Mouse (Mus musculus): ENCODE results near the gene Gm13288. TPM values are rescaled to one million over a fixed set of nuclear protein-coding genes. Genes with fewer than 3 reads are reported as not detected.
"Not testable (repeated sequence)": the region's sequence is repeated elsewhere in the genome, so short reads cannot be mapped to it uniquely, and the experiment has no call there.

The Gm13288 gene
- polyA plus RNA-seq (2012; rRNA removed): not detected in 2 replicates

DNA sequence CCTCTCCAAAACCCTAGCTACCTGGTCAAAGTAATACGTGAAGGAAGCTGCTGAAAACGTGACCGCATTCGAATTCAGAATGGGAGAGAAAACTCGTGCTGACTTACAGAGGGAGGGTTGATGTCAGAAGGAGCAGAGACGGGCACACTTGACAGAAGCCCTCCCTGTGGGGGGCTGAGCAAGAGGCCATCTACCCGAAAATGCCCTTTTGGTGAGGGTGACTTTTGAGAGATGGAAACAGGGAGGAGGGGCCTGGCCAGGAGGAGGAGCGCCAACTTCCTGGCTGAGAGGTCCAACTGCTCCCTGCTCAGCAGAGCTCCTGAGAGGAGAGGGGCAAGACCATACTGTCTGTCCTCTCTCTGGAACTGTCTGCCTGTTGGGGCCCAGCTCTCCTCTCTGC lies at the start of gene Gm13288:
Gene Gm13288, plus strand, starts transcription at position 301 of the 400 bp plus-strand sequence.
- not testable (repeated sequence) for DNase-seq; H3K27me3 ChIP-seq (ENCODE audit: control insufficient read depth, insufficient read depth, low read length); H3K4me1 ChIP-seq (replicated peaks; ENCODE audit: control insufficient read depth, insufficient read depth, low read length); H3K27ac ChIP-seq (ENCODE audit: control insufficient read depth, insufficient read depth, low read length); H3K36me3 ChIP-seq (ENCODE audit: control insufficient read depth, insufficient read depth, low read length)
- no CpG with 5 or more reads among the region's 8 CpGs for WGBS
- peak within 1 kb of the TSS; percentile 51 for H3K4me3 ChIP-seq (ENCODE audit: control insufficient read depth, insufficient read depth, low read length)

GRCm38 (mm10) chr4:88756581-88757513 lies 48.5 kb upstream of the Gm13288 start:
- peak overlapping the region; percentile 58 for H3K4me3 ChIP-seq (ENCODE audit: control insufficient read depth, insufficient read depth, low read length)
- 7% methylated on average over 29 of the region's 31 CpGs for whole genome bisulfite sequencing
- DNase-seq: peak; percentile 25

DNA sequence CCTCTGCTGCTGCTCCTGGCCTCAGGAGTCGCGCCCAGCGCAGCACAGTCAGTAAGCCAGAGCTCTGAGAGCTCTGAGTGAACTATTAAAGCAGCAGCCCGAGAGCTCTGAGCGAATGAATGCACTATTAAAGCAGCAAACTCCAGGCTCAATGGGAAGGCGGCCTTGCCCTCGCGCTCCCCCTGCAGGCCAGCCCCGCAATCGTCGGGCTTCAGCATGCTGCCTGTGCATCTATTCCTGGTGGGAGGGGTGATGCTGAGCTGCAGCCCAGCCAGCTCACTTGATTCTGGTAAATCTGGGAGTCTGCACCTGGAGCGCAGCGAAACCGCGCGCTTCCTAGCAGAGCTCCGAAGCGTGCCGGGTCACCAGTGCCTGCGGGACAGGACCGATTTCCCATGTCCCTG lies 47.7 kb upstream of the Gm13288 start:
- WGBS: 0% methylated on average over 21 of the region's 21 CpGs
- peak; percentile 92 for DNase-seq

More at GRCm38 (mm10) chr4:88756581-88757513, 48.5 kb upstream of the Gm13288 start:
- H3K27ac ChIP-seq (ENCODE audit: control insufficient read depth, insufficient read depth, low read length): peak overlapping the region; percentile 69
- not testable (repeated sequence) for H3K36me3 ChIP-seq (ENCODE audit: control insufficient read depth, insufficient read depth, low read length); H3K27me3 ChIP-seq (ENCODE audit: control insufficient read depth, insufficient read depth, low read length); H3K4me1 ChIP-seq (replicated peaks; ENCODE audit: control insufficient read depth, insufficient read depth, low read length)
- TF ChIP-seq POLR2A (IDR thresholded peaks at IDR 0.05; ENCODE audit: control insufficient read depth, extremely low read depth, insufficient read depth, low read length, poor library complexity): peak; percentile 14; the same call in 1 of the 2 replicates

DNA sequence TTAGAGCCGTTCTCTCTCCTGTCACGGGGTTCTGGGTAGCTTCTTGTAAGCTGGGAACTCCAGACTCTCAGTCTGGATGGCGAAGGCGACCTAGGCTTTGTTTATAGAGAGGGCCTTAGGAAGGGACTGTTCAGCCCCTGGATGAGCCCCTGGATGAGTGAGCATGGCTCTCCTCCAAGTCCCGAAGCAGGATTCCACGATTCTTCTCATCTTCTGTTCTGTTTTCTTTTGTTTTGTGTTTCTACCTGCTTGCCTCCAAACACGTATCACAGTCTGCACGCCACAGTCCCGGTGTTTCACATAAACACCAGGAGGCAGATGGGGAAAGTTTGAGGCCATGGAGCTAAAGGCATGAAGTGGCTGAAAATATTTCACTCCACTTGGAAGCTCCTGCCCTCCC lies 46.6 kb upstream of the Gm13288 start:
- WGBS: 96% methylated on average over 9 of the region's 9 CpGs
- H3K4me1 ChIP-seq (replicated peaks; ENCODE audit: control insufficient read depth, insufficient read depth, low read length); H3K36me3 ChIP-seq (ENCODE audit: control insufficient read depth, insufficient read depth, low read length); H3K4me3 ChIP-seq (ENCODE audit: control insufficient read depth, insufficient read depth, low read length); H3K27ac ChIP-seq (ENCODE audit: control insufficient read depth, insufficient read depth, low read length); H3K27me3 ChIP-seq (ENCODE audit: control insufficient read depth, insufficient read depth, low read length); DNase-seq: not testable (repeated sequence)

More for the DNA sequence above, 47.7 kb upstream of the Gm13288 start:
- peak overlapping the region; percentile 58 for H3K4me3 ChIP-seq (ENCODE audit: control insufficient read depth, insufficient read depth, low read length)
- TF ChIP-seq CTCF (IDR thresholded peaks at IDR 0.05; ENCODE audit: borderline replicate concordance, control insufficient read depth, extremely low read depth, insufficient read depth, low read length, poor library complexity): peak; percentile 53
- not testable (repeated sequence) for H3K4me1 ChIP-seq (replicated peaks; ENCODE audit: control insufficient read depth, insufficient read depth, low read length); H3K27me3 ChIP-seq (ENCODE audit: control insufficient read depth, insufficient read depth, low read length); H3K36me3 ChIP-seq (ENCODE audit: control insufficient read depth, insufficient read depth, low read length); H3K27ac ChIP-seq (ENCODE audit: control insufficient read depth, insufficient read depth, low read length)

- not testable (repeated sequence) for H3K27ac ChIP-seq (ENCODE audit: control insufficient read depth, insufficient read depth, low read length)
- H3K4me3 ChIP-seq (ENCODE audit: control insufficient read depth, insufficient read depth, low read length): peak within 1 kb of the TSS; percentile 86
- DNase-seq: peak; percentile 52
Measured at GRCm38 (mm10) chr4:88759610-88760268, 45.6 kb upstream of the Gm13288 start, which contains the start of gene Gm13283. TSS of gene Gm13283 (plus strand) at chr4:88760119.

GRCm38 (mm10) chr4:88760431-88760830 lies 44.9 kb upstream of the Gm13288 start:
- H3K27ac ChIP-seq (ENCODE audit: control insufficient read depth, insufficient read depth, low read length); H3K36me3 ChIP-seq (ENCODE audit: control insufficient read depth, insufficient read depth, low read length); H3K4me1 ChIP-seq (replicated peaks; ENCODE audit: control insufficient read depth, insufficient read depth, low read length); H3K27me3 ChIP-seq (ENCODE audit: control insufficient read depth, insufficient read depth, low read length): not testable (repeated sequence)
- DNase-seq: peak; percentile 35
- 0 out of 2 replicates have a peak, but pooled peaks have one; percentile 23 for TF ChIP-seq POLR2A (IDR thresholded peaks at IDR 0.05; ENCODE audit: control insufficient read depth, extremely low read depth, insufficient read depth, low read length, poor library complexity)
- WGBS: 1% methylated on average over 26 of the region's 28 CpGs
- H3K4me3 ChIP-seq (ENCODE audit: control insufficient read depth, insufficient read depth, low read length): peak overlapping the region; percentile 86

More at GRCm38 (mm10) chr4:88759610-88760268, 45.6 kb upstream of the Gm13288 start, which contains the start of gene Gm13283:
- WGBS: 22% methylated on average over 10 of the region's 14 CpGs
- not testable (repeated sequence) for H3K27me3 ChIP-seq (ENCODE audit: control insufficient read depth, insufficient read depth, low read length); H3K4me1 ChIP-seq (replicated peaks; ENCODE audit: control insufficient read depth, insufficient read depth, low read length); H3K36me3 ChIP-seq (ENCODE audit: control insufficient read depth, insufficient read depth, low read length)

GRCm38 (mm10) chr4:88761776-88762175 lies 43.6 kb upstream of the Gm13288 start:
- not testable (repeated sequence) for H3K27me3 ChIP-seq (ENCODE audit: control insufficient read depth, insufficient read depth, low read length); H3K4me1 ChIP-seq (replicated peaks; ENCODE audit: control insufficient read depth, insufficient read depth, low read length); H3K36me3 ChIP-seq (ENCODE audit: control insufficient read depth, insufficient read depth, low read length); H3K27ac ChIP-seq (ENCODE audit: control insufficient read depth, insufficient read depth, low read length); H3K4me3 ChIP-seq (ENCODE audit: control insufficient read depth, insufficient read depth, low read length)
- peak; percentile 95 for DNase-seq
- 80% methylated on average over 6 of the region's 8 CpGs for WGBS

DNA sequence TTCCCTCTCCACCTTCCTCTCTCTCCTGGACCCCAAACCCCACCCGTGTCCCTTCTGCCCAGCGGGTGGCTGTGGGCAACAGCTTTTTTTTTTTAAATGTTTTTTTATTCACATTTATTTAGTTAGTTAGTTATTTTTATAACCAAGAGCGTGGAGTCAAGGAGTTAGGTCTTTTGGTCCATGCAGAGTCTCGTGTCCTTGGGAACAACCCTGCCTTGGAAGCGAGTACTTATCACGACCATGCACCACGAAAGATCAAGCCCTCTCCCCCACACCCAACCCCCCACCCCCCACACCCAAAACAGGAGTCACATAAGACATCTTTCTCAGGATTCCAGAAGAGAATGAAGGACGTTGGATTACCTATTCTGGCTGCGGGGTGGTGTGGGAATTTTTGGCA lies 43.0 kb upstream of the Gm13288 start:
- WGBS: 63% methylated on average over 9 of the region's 9 CpGs
- not testable (repeated sequence) for H3K4me3 ChIP-seq (ENCODE audit: control insufficient read depth, insufficient read depth, low read length); H3K27me3 ChIP-seq (ENCODE audit: control insufficient read depth, insufficient read depth, low read length); H3K36me3 ChIP-seq (ENCODE audit: control insufficient read depth, insufficient read depth, low read length); H3K27ac ChIP-seq (ENCODE audit: control insufficient read depth, insufficient read depth, low read length); H3K4me1 ChIP-seq (replicated peaks; ENCODE audit: control insufficient read depth, insufficient read depth, low read length)
- DNase-seq: peak; percentile 28

Data from thymus, adult 2 months (tissue).